Mouse (Mus musculus) lung, postnatal 0 days (tissue): Measurements from ENCODE around the gene Gpc6.

Experiments used
- CTCF ChIP-seq: IDR thresholded peaks from 2 replicates; pipeline ENCODE4 v1.5.1; 2016; ENCODE audit warnings: antibody characterized with exemption, mild to moderate bottlenecking
- EP300 ChIP-seq: IDR thresholded peaks from 2 replicates; pipeline ENCODE4 v1.6.1; 2016; ENCODE audit warnings: antibody characterized with exemption, mild to moderate bottlenecking, control low read depth

DNA sequence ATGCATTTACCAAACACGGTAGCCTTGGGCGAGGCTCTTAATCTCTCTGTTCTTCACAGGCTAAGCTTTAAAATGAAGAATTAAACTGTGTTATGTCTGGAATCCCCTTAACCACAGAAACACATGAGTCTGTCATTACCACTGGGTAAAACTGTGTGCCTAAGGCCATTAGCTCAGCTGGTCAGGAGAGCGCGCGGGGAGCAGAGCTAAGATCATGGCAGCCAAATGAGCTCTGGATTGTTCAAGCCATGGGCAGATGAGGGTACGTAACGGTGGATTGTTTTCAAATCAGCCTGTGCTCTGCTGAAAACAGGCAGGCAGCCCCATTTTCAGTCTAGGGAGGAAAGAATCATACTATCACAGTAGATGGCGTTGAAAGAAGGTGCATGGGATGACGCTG lies 859.8 kb downstream of the Gpc6 start:
- no peak for TF ChIP-seq CTCF
- TF ChIP-seq EP300 = no peak
